Mouse (Mus musculus) liver, postnatal 0 days (tissue): ENCODE measurements at regions not wholly inside any gene's neighbourhood (a gene's known extent, or its start where the extent isn't known, plus 50 kb on each side); places are given as distances from the start of the nearest gene placed in this dataset.

Source experiments
- ATAC-seq: fragments of 200-750 bp; cut with Nextera tagmentation; 2 replicates; pipeline ENCODE4 v1.8.0; 2017; ENCODE audit warnings: mild to moderate bottlenecking, moderate library complexity
- DNase-seq: peaks from one replicate; pipeline ENCODE4 v3.0.0-alpha.2; 2016
- H3K27ac ChIP-seq: fragments of 300-500 bp; sonication (generic); 2 replicates; pipeline ENCODE4 v1.5.1; 2014; ENCODE audit warnings: antibody characterized with exemption, moderate library complexity, mild to moderate bottlenecking, low read depth
- H3K27me3 ChIP-seq: fragments of 300-500 bp; sonication (generic); 2 replicates; pipeline ENCODE4 v1.6.1; 2014; ENCODE audit warnings: low read length, control low read depth, mixed read lengths; ENCODE audit not compliant: insufficient read depth
- H3K36me3 ChIP-seq: fragments of 300-500 bp; sonication (generic); replicated peaks from 2 replicates; pipeline ENCODE4 v1.6.1; 2014; ENCODE audit warnings: mild to moderate bottlenecking, control low read depth, low read length, moderate library complexity, mixed read lengths; ENCODE audit not compliant: insufficient read depth
- H3K4me1 ChIP-seq: fragments of 300-500 bp; sonication (generic); 2 replicates; pipeline ENCODE4 v1.6.1; 2014; ENCODE audit warnings: antibody characterized with exemption, mild to moderate bottlenecking, control low read depth; ENCODE audit not compliant: insufficient read depth
- H3K4me2 ChIP-seq: fragments of 300-500 bp; sonication (generic); 2 replicates; pipeline ENCODE4 v1.6.1; 2014; ENCODE audit warnings: low read depth, mild to moderate bottlenecking, low read length, moderate library complexity, mixed read lengths
- H3K4me3 ChIP-seq: fragments of 300-500 bp; sonication (generic); 2 replicates; pipeline ENCODE4 v1.5.1; 2014; ENCODE audit warnings: low read depth, low read length
- H3K9ac ChIP-seq: fragments of 300-500 bp; sonication (generic); replicated peaks from 2 replicates; pipeline ENCODE4 v1.6.1; 2014; ENCODE audit warnings: mild to moderate bottlenecking, moderate library complexity
- H3K9me3 ChIP-seq: fragments of 300-500 bp; sonication (generic); 2 replicates; pipeline ENCODE4 v1.6.1; 2016; ENCODE audit warnings: mild to moderate bottlenecking, control low read depth, low read length, mixed read lengths
- CTCF ChIP-seq: sonication (generic); IDR thresholded peaks from 2 replicates; pipeline ENCODE4 v1.5.1; 2016; ENCODE audit warnings: antibody characterized with exemption, low read depth
- EP300 ChIP-seq: IDR thresholded peaks from 2 replicates; pipeline ENCODE4 v1.6.1; 2016; ENCODE audit warnings: antibody characterized with exemption, low read depth, mild to moderate bottlenecking
- WGBS: fragments of 180-500 bp; shearing (Covaris S2); extraction: QIAGEN DNeasy Blood & Tissue Kit; methylation state at CpG from one replicate; pipeline ENCODE4 v1.1.7; 2014; ENCODE audit not compliant: insufficient replicate concordance; 5-methylcytosine and 5-hydroxymethylcytosine counted together

DNA sequence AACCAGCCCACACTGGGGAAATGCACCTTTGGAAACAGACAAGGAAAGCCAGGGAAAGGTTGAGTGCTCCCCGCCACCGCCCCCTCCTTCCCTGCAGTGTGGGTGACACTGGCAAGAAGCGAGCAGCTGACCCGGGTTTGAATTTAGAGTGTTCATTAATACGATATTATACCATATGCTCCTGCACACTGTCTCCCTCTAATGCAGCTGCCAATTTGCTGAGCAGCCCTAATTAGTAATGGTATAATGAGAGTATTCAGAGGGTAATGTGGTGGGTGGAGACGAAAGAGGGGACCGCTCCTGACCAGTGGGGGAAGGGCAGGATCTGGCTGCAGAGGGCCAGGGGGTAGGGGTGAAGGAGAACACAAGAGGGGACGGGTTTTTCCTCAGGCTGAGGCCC is 111.9 kb upstream of the Lhx1 start:
- Histone ChIP-seq H3K9ac (no peak overlapping the region), H3K4me2 (no peak overlapping the region), H3K27ac (no peak overlapping the region), H3K36me3 (no peaks in the 10 kb centered on the region), H3K4me3 (no peak overlapping the region), H3K4me1 (no peaks in the 10 kb centered on the region), H3K9me3 (no peaks in the 10 kb centered on the region), H3K27me3 (peaks cover 36% of the 10 kb centered on the region)
- 52% methylated on average over 8 of the region's 8 CpGs for WGBS
- no peak for TF ChIP-seq EP300
- no peak for TF ChIP-seq CTCF
- ATAC-seq (no peak), DNase-seq (no peak)

DNA sequence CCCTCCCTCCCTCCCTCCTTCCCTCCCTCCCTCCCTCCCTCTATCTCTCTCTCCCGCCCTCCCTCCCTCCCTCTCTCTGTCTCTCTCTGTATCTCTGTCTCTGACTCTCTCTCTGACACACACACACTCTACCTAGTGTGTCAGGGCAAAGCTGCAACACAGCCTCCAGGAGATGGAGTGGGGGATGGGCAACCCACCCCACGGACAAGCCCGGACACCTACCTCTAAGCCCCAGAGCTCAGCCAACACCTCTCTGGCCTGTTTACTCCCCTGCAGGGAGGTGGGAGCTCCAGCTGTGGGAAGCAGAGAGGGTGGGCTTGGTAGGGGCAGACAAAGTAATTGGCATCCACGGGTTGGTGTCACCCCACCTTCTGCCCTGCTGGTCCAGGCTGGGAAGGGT is 109.7 kb upstream of the Lhx1 start:
- no peak for ATAC-seq
- Histone ChIP-seq H3K4me1 (no peaks in the 10 kb centered on the region), H3K4me2 (no peak overlapping the region), H3K9ac (no peak overlapping the region), H3K36me3 (no peaks in the 10 kb centered on the region), H3K4me3 (no peak overlapping the region), H3K9me3 (no peaks in the 10 kb centered on the region), H3K27ac (no peak overlapping the region), H3K27me3 (0 out of 2 replicates have a peak, but pooled peaks cover 16% of the 10 kb centered on the region)
- TF ChIP-seq CTCF (no peak), EP300 (no peak)
- WGBS, result 18% methylated on average over 3 of the region's 4 CpGs
- no peak for DNase-seq

DNA sequence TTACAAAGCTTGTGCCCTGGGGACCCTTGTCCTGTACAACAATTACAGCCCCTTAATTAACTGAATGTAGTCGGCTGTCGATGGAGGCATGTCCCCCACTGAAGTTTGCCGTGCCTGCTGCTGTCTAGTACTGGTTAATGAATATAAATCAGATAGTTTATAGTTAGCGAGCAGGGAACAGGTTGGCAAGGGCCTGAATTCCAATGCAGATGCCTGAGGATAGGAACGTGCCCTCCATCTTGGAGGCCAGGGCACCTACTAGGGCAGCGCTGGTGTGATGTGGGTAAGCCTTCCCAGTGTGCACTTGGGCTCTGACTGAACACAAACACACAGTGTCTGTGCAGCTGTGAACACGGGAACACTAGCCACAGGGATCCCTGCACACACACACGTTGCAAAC is 108.0 kb upstream of the Lhx1 start:
- DNase-seq, result no peak
- 55% methylated on average over 8 of the region's 8 CpGs for WGBS

DNA sequence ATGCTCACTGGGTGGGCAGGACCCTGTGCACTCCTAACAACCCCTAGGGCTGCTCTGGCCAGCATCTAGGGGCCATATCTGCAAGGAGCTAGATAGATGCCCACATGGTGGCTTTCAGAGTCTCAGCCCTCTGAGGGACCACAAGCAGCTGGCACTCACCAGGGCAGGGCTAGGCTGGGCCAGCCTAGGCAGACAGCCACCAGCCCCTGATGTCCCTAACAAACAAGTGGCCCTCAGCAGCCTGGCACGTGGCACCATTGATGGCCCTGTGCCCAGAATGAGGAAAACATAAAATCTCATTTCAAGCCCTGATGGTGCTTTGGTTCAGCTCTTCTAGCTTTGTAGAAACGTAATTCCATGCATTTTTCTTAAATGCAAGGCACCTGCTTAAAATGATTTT is 102.8 kb upstream of the Lhx1 start:
- Histone ChIP-seq H3K4me1 (no peaks in the 10 kb centered on the region; the same call in 1 of the 2 replicates), H3K27me3 (no peaks in the 10 kb centered on the region), H3K9me3 (no peaks in the 10 kb centered on the region), H3K4me3 (no peak overlapping the region), H3K4me2 (no peak overlapping the region), H3K36me3 (no peaks in the 10 kb centered on the region), H3K27ac (no peak overlapping the region), H3K9ac (no peak overlapping the region)
- no peak for DNase-seq
- ATAC-seq, result no peak
- 65% methylated on average over 2 of the region's 2 CpGs for WGBS
- no peak for TF ChIP-seq CTCF
- no peak for TF ChIP-seq EP300

More for the DNA sequence above, 108.0 kb upstream of the Lhx1 start:
- Histone ChIP-seq H3K27me3 (0 out of 2 replicates have a peak, but pooled peaks cover 16% of the 10 kb centered on the region), H3K9me3 (no peaks in the 10 kb centered on the region), H3K9ac (no peak overlapping the region), H3K36me3 (no peaks in the 10 kb centered on the region), H3K4me3 (no peak overlapping the region), H3K4me2 (no peak overlapping the region), H3K4me1 (no peaks in the 10 kb centered on the region), H3K27ac (no peak overlapping the region)
- ATAC-seq, result no peak
- TF ChIP-seq CTCF (no peak), EP300 (no peak)

DNA sequence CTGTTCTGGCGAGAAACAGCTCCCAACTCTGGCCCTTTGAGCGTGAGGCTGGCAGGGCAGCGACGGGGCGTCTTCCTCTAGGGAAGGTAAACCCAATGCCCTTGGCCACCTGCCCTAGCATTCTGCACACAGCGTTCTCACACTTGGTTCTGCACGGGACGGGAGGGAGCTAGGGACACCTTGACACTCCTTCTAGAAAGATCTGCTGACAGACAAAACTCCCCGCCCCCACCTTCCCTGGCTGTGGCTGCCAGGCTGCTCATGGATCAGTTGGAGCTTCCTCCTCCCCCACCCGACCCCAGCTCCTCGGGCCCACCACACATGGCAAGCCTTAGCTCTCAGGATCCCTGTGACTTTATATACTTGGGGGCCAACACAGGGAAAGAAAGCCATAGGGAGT is 102.3 kb upstream of the Lhx1 start:
- Histone ChIP-seq H3K27me3 (no peaks in the 10 kb centered on the region), H3K27ac (no peak overlapping the region), H3K4me2 (no peak overlapping the region), H3K4me1 (no peaks in the 10 kb centered on the region; the same call in 1 of the 2 replicates), H3K36me3 (no peaks in the 10 kb centered on the region), H3K9ac (no peak overlapping the region), H3K4me3 (no peak overlapping the region), H3K9me3 (no peaks in the 10 kb centered on the region)
- DNase-seq, result no peak
- ATAC-seq, result no peak
- WGBS, result 71% methylated on average over 11 of the region's 11 CpGs
- no peak for TF ChIP-seq EP300
- no peak for TF ChIP-seq CTCF

DNA sequence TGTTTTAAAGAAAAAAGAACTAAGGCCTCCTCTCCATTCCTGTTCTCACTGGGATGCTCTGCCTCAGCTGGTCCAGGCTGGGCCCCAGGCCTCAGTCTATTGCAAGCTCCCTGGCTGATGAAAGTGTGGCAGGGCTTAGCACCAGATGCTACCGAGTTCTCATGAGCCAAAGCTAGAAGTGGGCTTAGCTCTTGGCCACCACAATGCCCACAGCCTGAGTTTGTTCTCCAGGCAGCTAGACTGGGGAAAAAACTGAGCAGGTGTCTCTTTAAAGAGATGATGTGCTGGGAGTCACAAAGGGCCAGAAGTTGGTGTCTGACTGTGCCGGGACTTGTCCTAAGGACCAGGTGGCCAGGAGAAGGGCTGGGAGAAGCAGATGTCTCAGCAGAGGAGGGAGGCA is 101.9 kb upstream of the Lhx1 start:
- H3K27me3 ChIP-seq, result no peaks in the 10 kb centered on the region
- WGBS, result 62% methylated on average over 2 of the region's 2 CpGs
- no peaks in the 10 kb centered on the region; the same call in 1 of the 2 replicates for H3K4me1 ChIP-seq
- H3K9me3 ChIP-seq, result no peaks in the 10 kb centered on the region
- no peak for ATAC-seq
- H3K9ac ChIP-seq, result no peak overlapping the region
- no peak for DNase-seq
- H3K36me3 ChIP-seq, result no peaks in the 10 kb centered on the region
- no peak overlapping the region for H3K27ac ChIP-seq
- H3K4me2 ChIP-seq, result no peak overlapping the region
- no peak overlapping the region for H3K4me3 ChIP-seq
- TF ChIP-seq CTCF (no peak), EP300 (no peak)

DNA sequence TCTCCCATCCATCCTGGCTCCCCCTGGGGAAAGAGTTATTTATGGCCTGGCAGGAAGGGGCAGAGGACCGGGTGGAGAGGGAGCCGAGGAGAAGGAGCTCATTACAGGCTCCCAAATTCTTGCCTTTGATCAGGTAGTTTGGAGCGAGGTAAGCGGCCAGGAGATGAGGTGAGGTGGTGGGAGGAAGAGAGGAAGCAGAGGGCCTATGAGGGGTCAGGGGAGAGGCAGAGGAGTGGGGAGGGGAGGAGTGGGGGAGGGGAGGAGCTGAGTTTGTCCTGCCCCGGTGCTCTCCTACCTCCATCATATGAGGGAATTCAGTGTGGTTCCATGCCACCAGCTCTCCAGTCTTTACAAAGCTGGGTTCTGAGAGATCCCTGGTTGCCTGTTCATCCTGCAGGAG is 98.8 kb upstream of the Lhx1 start:
- H3K4me3 ChIP-seq, result no peak overlapping the region
- H3K9me3 ChIP-seq, result no peaks in the 10 kb centered on the region
- DNase-seq (no peak), ATAC-seq (no peak)
- no peaks in the 10 kb centered on the region; the same call in 1 of the 2 replicates for H3K4me1 ChIP-seq
- H3K9ac ChIP-seq, result no peak overlapping the region
- no peak for TF ChIP-seq EP300
- no peak for TF ChIP-seq CTCF
- no peaks in the 10 kb centered on the region for H3K27me3 ChIP-seq
- WGBS, result 36% methylated on average over 5 of the region's 5 CpGs
- H3K36me3 ChIP-seq, result no peaks in the 10 kb centered on the region
- H3K4me2 ChIP-seq, result no peak overlapping the region
- no peak overlapping the region for H3K27ac ChIP-seq
